In the genomic region with DNA sequence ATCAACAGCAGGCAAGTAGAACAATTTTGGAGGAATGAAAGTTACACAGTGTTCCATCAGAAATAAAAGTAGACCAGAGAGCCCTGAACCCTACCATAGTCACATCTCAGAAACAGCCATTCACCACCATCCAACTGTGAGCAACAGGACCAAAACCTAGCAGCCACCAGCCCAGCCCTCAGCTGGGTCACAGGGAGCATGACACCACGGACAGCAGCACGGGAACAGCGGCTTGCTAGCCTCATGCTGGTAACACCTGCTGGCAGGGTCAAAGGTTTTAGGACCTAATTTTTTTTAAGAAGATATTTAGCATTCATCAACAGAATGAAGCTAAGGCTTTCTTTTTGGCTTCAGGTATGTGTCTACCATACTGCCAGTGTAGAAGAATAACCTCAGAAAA, we compare ENCODE assay signal across 22 mouse cellular contexts.
"Had no signal": no experiment of that assay in that cellular context is flagged by ENCODE, and none has a peak within 500 bp of the region (broad histone marks: within the 10 kb centered on the region; RNA-seq: fewer than 3 reads in every experiment).

No protein-coding gene starts in this region.

- H3K4me3 ChIP-seq: heart, embryonic 10.5 days; heart, embryonic 12.5 days; hindbrain, embryonic 12.5 days; hindbrain, embryonic 15.5 days; left cerebral cortex, adult 2 months; limb, embryonic 13.5 days; limb, embryonic 15.5 days; liver, embryonic 12.5 days had no signal

- H3K27ac ChIP-seq: heart, embryonic 10.5 days; hindbrain, embryonic 12.5 days; hindbrain, embryonic 15.5 days; hindbrain, postnatal 0 days; kidney, postnatal 0 days; left cerebral cortex, adult 2 months; limb, embryonic 13.5 days; limb, embryonic 15.5 days; liver, embryonic 12.5 days; liver, embryonic 14.5 days had no signal

- H3K27me3 ChIP-seq: heart, embryonic 12.5 days; hindbrain, embryonic 12.5 days; hindbrain, embryonic 15.5 days; limb, embryonic 13.5 days; limb, embryonic 15.5 days; liver, embryonic 12.5 days had no signal

- H3K4me1 ChIP-seq: hindbrain, embryonic 12.5 days; hindbrain, embryonic 15.5 days; limb, embryonic 13.5 days had no signal

- H3K4me2 ChIP-seq: heart, embryonic 12.5 days; hindbrain, embryonic 12.5 days; hindbrain, embryonic 15.5 days; limb, embryonic 13.5 days; limb, embryonic 15.5 days; liver, embryonic 12.5 days had no signal

- H3K9ac ChIP-seq: forebrain, postnatal 0 days; heart, embryonic 12.5 days; hindbrain, embryonic 12.5 days; hindbrain, embryonic 15.5 days; limb, embryonic 13.5 days; limb, embryonic 15.5 days; liver, embryonic 12.5 days; liver, embryonic 14.5 days had no signal

- ATAC-seq: forebrain, postnatal 0 days; hindbrain, postnatal 0 days; intestine, embryonic 16.5 days; liver, embryonic 12.5 days had no signal

- H3K9me3 ChIP-seq: heart, embryonic 10.5 days; heart, embryonic 12.5 days; hindbrain, embryonic 12.5 days; hindbrain, embryonic 15.5 days; limb, embryonic 13.5 days; limb, embryonic 15.5 days; liver, embryonic 12.5 days had no signal

- DNase-seq: forebrain, postnatal 0 days; gastrocnemius, postnatal 14 days; gastrocnemius, postnatal 36 days; heart, adult 18-20 months; heart, postnatal 10 days; heart, postnatal 36 days; kidney, adult 11 months; kidney, adult 8-10 months; kidney, postnatal 14 days; kidney, postnatal 36 days had no signal
